Mouse (Mus musculus): ENCODE measurements at regions not wholly inside any gene's neighbourhood (a gene's known extent, or its start where the extent isn't known, plus 50 kb on each side); places are given as distances from the start of the nearest gene placed in this dataset.

DNA sequence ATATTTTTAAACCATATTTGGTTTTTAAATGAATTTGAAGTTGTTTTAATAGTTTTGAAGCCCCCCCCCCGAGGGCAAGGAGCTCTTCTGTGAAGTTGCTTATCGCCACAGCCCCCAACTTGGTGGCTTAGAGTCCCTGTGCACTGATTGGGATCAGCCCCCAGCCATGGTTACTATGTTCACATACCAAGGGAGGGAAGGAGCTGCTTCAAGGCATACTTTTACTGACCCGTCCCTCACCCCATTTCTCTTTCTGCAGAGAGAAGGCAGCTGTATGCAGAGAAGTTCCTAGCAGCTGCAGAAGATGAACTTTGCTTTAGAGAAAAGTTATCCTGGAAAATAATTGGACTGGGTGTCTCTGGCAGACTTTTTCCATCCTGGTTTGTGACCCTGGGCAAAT lies 179.9 kb upstream of the Il12b start:
- no peak for DNase-seq (ENCODE audit: low spot score in 2 of 2)

GRCm38 (mm10) chr11:44229996-44230395 lies 169.9 kb upstream of the Il12b start:
- peak; percentile 37 to 49 for DNase-seq (ENCODE audit: low spot score in 2 of 2)

DNA sequence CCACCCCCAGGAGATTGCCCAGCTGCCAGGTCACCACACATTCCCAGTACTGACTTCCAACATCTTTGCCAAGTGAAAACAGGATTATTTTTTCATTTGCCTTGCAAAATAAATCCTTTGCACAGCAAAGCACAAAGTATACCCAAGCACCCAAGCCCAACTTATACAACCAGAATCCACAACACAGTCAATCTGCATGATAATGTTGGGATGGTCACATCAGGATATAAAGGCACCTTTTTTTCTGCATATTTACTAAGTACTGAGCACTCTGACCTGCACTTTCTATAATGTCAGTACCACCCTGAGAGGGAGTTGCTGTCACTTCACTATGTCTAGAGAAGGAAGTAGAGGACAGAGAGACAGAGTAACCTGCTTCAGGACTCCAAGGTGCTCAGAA lies 164.4 kb upstream of the Il12b start:
- no peak for DNase-seq (ENCODE audit: low spot score in 2 of 2)

DNA sequence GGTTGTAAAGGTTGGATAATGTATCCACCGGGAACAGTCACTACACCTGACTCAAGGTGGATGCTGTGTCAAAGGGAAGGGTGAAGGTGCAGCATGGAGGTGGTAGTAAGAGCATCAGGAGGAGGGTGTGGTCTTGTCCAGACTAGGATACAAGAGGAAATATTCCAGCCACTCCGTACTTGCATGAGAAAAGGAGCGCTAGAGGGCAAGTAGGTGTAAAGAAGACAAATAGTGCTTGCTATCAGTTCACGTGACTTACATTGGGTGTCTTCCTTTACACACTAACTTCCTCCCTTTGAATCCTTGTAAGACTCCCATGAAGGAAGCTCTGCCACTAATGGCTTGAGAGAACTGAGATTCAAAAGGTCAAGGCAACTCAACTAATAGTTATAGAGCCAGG lies 161.8 kb upstream of the Il12b start:
- no peak for DNase-seq (ENCODE audit: low spot score in 2 of 2)

GRCm38 (mm10) chr11:44238598-44238997 lies 161.3 kb upstream of the Il12b start:
- no peak for DNase-seq (ENCODE audit: low spot score in 2 of 2)

- DNase-seq (ENCODE audit: low spot score in 2 of 2): no peak
These were observed 156.7 kb upstream of the Il12b start for GRCm38 (mm10) chr11:44243184-44243583.

GRCm38 (mm10) chr11:44251821-44252220 lies 148.0 kb upstream of the Il12b start:
- DNase-seq (ENCODE audit: low spot score in 2 of 2): peak in 1 of 2 experiments; percentile 14

- DNase-seq (ENCODE audit: low spot score in 2 of 2): no peak
These were observed 139.3 kb upstream of the Il12b start for GRCm38 (mm10) chr11:44260376-44261111.

GRCm38 (mm10) chr11:44261657-44262056 lies 138.2 kb upstream of the Il12b start:
- DNase-seq (ENCODE audit: low spot score in 2 of 2): peak in 1 of 2 experiments; percentile 8

GRCm38 (mm10) chr11:44262571-44262970 lies 137.3 kb upstream of the Il12b start:
- peak in 1 of 2 experiments; percentile 16 for DNase-seq (ENCODE audit: low spot score in 2 of 2)

DNA sequence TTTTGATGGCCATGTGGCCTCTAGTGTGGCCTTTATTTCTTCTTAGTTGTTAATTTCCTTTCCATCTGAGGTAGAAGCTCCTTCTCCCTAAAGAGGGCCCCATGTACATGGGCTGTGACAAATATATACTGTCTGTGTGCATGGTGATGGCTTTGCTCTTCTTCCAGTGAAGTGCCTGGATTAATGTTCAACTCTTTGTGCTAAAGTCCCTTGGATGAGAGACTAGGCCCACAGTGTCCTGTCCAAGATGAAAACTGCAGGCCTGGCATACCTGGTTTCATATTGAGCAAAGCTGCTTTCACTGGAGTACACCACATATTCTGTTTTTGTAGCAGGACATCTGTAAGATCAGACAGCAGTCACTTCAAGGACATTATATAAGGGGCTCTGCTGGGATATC lies 127.6 kb upstream of the Il12b start:
- no peak for DNase-seq (ENCODE audit: low spot score in 2 of 2)

DNA sequence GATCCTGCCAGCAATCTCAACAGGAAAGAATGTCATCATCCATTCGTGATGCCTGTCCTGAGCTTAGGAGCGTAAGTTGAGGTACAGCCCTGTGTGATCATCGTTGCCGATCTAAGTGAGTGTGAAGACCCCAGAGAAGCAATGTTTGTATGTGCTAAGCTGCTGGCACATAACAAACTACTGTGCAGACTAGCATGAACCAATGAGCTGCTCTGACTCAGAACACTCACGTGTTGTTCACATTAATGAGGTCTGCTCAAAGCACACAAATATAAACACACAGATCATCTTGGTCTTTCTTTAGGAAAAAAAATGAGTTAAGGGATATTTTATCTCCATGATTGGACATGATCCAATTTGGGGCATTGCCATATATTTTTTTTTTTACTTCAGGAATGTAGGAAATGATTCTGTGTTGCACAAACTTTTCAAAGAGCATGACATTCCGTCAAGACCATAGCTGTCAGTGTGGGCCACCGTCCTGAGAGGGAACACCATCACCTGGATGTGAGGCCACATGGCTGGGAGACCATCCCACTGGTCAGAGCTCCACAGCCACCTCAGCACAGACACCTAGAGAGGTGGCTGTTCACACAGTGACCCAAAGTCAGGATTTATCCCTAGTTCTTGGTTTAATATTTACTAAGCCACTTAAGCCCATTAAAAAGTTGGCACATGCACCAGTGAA lies 121.2 kb upstream of the Il12b start:
- no peak for DNase-seq (ENCODE audit: low spot score in 2 of 2)

DNA sequence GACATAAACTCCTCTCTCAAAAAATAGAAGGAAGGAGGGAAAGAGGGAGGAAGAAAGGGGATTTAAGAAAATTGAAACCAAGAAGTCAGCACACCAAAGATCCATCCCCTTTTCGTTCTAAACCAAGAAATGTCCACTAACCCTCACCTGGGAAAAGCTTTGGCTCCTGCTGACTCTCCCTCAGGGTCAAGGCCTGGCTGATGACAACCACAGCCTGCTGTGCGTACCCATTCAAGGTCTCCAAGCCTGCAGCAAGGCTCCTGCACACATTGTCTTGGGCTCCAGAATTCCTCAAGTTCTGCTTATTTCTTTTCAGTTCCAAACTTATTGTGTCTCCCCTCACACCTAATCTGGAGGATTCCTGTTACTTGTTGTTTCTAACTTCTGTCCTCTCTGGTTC lies 113.9 kb upstream of the Il12b start:
- no peak for DNase-seq (ENCODE audit: low spot score in 2 of 2)

DNA sequence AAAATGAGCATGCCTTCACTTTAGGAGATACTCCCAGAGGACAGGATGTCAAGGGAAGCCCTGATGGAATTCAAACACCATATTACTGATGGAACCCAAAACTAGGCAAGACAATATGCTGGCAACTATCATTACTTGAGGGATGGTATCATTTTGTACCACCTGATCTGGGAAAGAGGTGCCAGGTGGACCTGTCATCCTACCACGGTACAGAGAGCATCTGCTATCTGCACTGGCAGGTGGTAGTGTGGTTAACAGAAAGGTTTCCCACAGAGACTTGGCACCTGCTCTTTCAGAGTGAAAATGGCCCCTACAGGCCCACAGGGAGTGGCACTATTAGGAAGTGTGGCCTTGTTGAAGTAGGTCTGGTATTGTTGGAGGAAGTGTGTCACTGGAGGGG lies 111.0 kb upstream of the Il12b start:
- DNase-seq (ENCODE audit: low spot score in 2 of 2): no peak

DNA sequence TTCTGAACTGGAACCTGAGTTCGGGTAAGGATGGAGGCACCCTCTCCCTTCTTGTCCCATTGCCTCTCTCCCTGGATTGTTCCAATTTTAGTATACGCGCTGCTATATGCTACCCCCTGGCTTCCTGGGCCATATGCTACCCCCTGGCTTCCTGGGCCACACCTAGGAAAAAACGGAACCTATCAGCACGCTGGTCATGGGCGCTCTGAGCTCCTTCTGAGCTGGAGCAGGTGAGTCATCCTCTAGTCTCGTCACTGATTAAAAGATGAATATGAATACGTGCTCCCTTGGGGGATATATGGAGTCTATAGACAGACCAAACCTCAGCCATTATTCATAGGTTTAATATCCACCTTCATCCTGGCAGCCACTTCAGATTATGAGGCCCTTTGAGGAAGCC lies 96.1 kb upstream of the Il12b start:
- DNase-seq (ENCODE audit: low spot score in 2 of 2): no peak

DNA sequence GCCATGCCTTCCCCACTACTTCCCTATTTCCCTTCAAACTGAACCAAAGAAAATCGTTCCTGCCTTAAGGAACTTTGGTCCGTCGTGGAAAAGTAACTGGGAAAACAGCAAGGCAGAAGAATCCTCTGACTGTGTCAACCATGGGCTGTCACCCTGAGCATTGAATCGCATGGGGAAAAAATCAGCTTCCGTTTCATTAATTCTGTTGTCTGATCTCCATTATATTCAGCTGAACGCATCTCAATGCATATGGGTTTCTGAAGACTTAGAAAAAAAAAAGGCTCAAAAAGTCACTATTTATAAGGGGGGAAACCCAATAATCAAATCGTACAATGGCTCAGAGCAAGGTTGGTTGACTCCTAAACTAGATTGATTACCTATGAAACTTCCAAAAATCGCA lies 83.8 kb upstream of the Il12b start:
- no peak for DNase-seq (ENCODE audit: low spot score in 2 of 2)

DNA sequence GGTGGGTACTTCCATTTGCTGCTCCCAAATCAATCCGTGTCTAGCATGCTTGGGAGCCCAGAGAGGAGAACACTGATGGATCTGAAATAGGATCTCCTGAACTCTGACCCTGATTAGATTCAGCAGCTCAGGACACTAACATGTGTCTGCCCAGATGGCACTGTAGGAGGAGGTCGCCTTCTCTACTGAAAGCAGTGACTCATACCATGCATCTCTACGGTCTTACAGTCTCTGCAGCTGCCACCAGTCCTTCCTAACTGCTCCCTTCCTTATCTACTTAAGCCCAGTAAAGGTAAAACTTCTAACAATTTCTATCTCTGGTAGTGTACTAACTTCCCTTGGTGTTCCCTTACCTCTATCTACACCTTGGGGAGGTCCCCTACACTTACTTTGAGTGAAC lies 80.7 kb upstream of the Il12b start:
- DNase-seq (ENCODE audit: low spot score in 2 of 2): no peak

DNA sequence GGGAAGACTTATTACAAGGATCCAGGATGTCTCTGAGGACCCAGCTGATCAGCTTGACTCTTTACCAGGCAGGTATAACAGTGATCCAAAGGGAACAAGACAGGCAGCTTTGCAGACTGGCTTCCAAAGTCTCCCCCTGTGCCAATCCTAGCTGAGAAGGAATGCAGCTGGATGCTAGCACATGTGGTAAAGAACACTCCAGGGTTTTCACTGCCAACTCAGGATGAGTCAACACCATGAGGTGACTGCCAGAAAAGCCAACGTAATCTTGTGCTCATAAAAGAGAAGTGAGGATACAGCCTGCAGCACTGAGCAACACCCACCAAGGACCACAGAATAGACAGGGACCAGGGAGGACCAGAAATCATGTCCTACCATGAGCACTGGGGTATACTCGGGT lies 76.5 kb upstream of the Il12b start:
- DNase-seq (ENCODE audit: low spot score in 2 of 2): peak; percentile 65 to 66

DNA sequence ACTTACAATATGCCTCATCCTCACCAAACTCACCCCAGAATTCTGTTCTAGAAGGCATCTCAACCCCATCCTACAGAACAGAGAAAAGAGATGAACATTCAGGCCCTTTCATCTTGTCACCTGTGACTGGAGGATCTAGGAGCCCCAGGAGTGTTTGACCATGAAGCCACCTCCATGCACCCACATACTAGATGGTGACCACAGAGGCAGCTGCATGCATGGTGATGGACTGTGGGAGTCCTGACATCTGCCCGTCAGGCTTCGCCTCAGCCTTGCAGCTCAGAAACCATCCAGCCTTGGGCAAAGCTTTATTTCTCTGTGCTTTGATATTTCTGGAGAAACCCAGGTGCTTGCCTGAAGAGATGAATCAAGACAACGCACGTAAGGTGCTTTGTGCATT lies 74.8 kb upstream of the Il12b start:
- no peak for DNase-seq (ENCODE audit: low spot score in 2 of 2)

DNA sequence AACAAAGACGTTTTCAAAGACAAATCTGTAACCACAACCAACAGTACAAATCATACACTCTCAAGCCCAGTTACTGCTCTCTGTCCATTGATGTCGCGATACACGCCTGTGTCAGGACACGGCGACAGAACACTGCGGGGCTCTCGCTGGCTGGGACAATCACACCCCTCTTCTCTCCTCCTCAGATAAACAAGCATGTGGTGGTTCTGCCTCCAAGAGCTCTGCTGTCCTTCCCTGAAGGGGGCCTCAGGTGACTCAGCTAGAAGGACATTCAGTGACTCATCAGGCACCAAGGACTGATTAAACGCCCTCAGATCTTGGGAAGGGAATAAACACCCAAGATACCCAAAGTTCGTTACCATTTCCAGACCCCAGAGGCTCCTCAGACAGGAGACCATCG lies 74.3 kb upstream of the Il12b start:
- DNase-seq (ENCODE audit: low spot score in 2 of 2): no peak

DNA sequence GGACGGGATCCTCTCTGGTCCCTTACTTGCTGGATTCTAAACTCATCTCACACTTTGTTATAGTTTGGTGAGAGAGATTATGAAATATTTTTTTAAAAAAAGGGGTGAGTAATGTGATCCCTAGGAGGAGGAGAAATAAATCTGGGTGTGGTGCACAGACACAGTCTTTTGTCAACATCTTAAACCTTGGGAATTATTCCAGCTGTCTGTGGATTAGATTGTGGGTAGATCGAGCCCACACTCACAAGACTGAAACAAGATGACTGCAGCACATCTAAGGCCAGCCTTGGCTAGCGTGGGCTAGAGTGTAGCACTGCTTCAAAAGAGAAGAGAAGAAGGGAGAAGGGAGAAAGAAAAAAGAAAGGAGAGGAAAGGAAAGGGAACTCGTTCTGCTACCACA lies 70.4 kb upstream of the Il12b start:
- no peak for DNase-seq (ENCODE audit: low spot score in 2 of 2)

DNA sequence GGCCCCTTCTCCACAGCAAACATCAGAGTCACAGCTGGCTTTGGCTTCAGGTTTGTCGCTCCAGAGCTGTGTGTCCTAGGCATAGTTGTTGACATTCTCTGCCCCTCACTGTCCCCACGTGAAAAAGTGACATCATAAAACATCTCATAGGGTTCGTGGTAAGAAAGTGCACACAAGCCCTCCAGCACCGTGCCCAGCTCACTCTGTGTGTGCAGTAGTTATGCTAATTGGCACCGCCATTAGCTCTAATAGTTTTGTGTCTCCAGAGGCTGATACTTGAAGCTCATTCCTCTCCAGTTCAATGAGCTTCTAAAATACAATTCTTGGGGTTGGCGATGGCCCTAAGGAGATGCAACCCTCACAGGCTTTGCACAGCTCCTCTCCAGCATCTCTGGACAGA lies 69.4 kb upstream of the Il12b start:
- no peak for DNase-seq (ENCODE audit: low spot score in 2 of 2)
